Mouse (Mus musculus) cortical plate, adult 2 months (tissue): ENCODE results near the gene Irf3. TPM values are rescaled to one million over a fixed set of nuclear protein-coding genes. Genes with fewer than 3 reads are reported as not detected.
"Not testable (repeated sequence)": the region's sequence is repeated elsewhere in the genome, so short reads cannot be mapped to it uniquely, and the experiment has no call there.

Experiments used
- H3K27ac ChIP-seq: fragments of 200-500 bp; 2 replicates; pipeline ENCODE4 v1.5.1; 2012; ENCODE audit warnings: low read length, control low read depth, inconsistent platforms; ENCODE audit not compliant: insufficient read depth
- H3K4me1 ChIP-seq: fragments of 200-500 bp; 2 replicates; pipeline ENCODE4 v1.6.1; 2011; ENCODE audit warnings: low read length; ENCODE audit not compliant: control insufficient read depth, insufficient read depth
- H3K4me3 ChIP-seq: fragments of 200-500 bp; 2 replicates; pipeline ENCODE4 v1.5.1; 2011; ENCODE audit warnings: mild to moderate bottlenecking, low read length, control low read depth; ENCODE audit not compliant: insufficient read depth
- CTCF ChIP-seq: fragments of 200-500 bp; IDR thresholded peaks from 2 replicates; pipeline ENCODE4 v1.5.1; 2011; ENCODE audit warnings: mild to moderate bottlenecking, control low read depth, low read length; ENCODE audit not compliant: insufficient read depth; ENCODE audit errors: extremely low read depth
- POLR2A ChIP-seq: fragments of 200-500 bp; IDR thresholded peaks from 2 replicates; pipeline ENCODE4 v1.6.1; 2011; ENCODE audit warnings: mild to moderate bottlenecking, low read length, control low read depth; ENCODE audit not compliant: insufficient read depth; ENCODE audit errors: extremely low read depth
- polyA plus RNA-seq: library from polyadenylated mRNA; depleted of rRNA; stranded (reverse); fragments of >200 nt; gene quantifications from 2 replicates; pipeline ENCODE4 v1.2.3, GENCODE M21; 2012

The Irf3 gene
- polyA plus RNA-seq, 1 experiment, result 87.4 TPM

DNA sequence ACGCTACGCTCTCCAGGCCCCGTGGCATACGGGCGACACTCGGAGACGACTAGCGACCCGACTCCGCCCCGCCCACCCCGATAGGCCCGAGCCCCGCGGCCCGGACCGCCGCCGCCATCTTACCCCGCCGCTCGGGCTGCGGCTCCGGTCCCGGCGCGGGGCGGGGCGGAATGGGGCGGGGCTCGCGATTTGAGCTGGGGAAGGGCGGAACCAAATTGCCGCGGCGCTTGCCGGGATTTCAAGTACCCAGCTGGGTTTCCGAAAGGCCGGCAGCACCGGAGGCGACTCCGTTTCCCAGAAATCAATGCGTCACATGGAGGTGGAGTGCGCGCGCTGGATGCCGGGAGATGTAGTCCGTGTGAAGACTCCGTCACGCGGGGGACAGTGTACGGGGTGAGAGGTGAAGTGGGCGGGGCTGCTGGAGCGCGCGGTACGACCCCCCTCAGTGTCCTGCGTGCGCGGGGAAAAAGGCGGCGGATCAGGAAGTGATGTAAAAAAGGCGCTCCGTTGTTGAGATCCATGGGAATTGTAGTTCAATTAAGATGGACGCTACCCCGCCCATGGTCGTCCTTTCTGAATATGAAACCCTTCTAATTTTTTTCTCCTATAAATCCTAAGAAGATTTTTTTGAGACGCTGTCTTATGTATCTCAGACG lies 18.6 kb downstream of the Irf3 start, which contains the start of gene Scaf1:
Gene Scaf1, minus strand, starts transcription at position 407 of the 656 bp plus-strand sequence.
- Histone ChIP-seq H3K4me3 (peak within 1 kb of the TSS; percentile 92), H3K4me1 (no peaks in the 10 kb centered on the region; the same call in 1 of the 2 replicates), H3K27ac (peak within 1 kb of the TSS; percentile 88)
- TF ChIP-seq CTCF (no peak), POLR2A (no peak)

DNA sequence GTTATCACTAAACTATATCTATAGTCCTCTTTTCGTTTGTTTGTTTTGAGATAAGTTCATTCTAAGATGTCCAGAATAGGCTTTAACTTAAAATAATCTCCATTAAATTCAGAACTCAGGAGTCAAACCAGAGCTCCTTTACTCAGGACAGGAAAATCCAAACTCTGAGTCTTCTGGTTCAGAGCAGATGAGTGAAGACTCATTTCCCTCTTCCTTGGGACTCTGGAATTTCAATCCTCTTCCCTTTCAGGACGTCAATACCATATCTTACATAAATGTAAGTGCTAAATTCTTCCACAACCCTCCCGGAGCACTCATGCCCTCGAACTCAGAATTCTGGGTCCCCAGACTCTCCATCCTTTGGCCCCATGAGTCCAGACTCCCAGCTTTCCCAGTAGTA lies 19.3 kb downstream of the Irf3 start:
- TF ChIP-seq POLR2A, result no peak
- TF ChIP-seq CTCF, result no peak
- Histone ChIP-seq H3K4me1 (no peaks in the 10 kb centered on the region; the same call in 1 of the 2 replicates), H3K4me3 (peak overlapping the region; percentile 21), H3K27ac (peak overlapping the region; percentile 88)

- Histone ChIP-seq H3K4me1 (no peaks in the 10 kb centered on the region; the same call in 1 of the 2 replicates), H3K4me3 (peak within 1 kb of the TSS; percentile 21), H3K27ac (peak within 1 kb of the TSS; percentile 88)
- TF ChIP-seq CTCF (no peak), POLR2A (peak; percentile 15; the same call in 1 of the 2 replicates)
Observed at GRCm38 (mm10) chr7:45017242-45018061, 20.0 kb downstream of the Irf3 start, which contains the start of gene Rras. TSS of gene Rras (plus strand) at chr7:45017961.

DNA sequence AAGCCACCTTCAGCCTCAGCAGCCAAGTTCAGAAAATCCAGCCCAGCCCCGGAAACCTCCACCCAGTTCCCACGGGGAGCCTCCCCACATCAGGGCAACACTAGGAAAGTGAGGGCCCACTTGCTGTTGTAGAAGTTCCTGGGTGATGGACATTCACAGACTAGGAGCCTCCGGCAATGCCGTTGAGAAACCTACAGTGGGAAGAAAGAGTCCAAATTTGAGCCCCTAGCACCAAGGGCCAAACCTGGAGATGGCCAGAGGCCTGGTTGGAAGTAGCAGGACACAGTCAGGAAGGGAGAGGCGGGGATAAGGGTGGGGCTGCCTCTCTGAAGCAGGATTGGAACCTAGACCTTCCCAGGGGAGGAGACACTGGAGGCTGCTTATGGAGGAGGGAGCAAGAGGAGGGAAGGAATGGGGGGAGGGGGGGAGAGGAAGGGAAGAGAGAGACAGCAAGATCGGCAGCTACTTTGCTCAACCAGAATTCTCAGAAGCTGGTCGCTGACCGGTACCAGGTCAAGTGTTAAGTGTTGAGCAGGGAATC lies 21.7 kb downstream of the Irf3 start:
- no peaks in the 10 kb centered on the region; the same call in 1 of the 2 replicates for H3K4me1 ChIP-seq
- H3K27ac ChIP-seq, result peak overlapping the region; percentile 48; the same call in 1 of the 2 replicates
- TF ChIP-seq CTCF (no peak), POLR2A (0 out of 2 replicates have a peak, but pooled peaks have one; percentile 31)
- H3K4me3 ChIP-seq, result peak overlapping the region; percentile 21

GRCm38 (mm10) chr7:45020225-45020624 lies 22.8 kb downstream of the Irf3 start:
- Histone ChIP-seq H3K4me1 (no peaks in the 10 kb centered on the region), H3K4me3 (no peak overlapping the region), H3K27ac (no peak overlapping the region)
- TF ChIP-seq POLR2A, result no peak
- TF ChIP-seq CTCF, result no peak

- H3K27ac ChIP-seq, H3K4me1 ChIP-seq, H3K4me3 ChIP-seq: not testable (repeated sequence)
Observed at GRCm38 (mm10) chr7:45023711-45024110, 26.3 kb downstream of the Irf3 start.

DNA sequence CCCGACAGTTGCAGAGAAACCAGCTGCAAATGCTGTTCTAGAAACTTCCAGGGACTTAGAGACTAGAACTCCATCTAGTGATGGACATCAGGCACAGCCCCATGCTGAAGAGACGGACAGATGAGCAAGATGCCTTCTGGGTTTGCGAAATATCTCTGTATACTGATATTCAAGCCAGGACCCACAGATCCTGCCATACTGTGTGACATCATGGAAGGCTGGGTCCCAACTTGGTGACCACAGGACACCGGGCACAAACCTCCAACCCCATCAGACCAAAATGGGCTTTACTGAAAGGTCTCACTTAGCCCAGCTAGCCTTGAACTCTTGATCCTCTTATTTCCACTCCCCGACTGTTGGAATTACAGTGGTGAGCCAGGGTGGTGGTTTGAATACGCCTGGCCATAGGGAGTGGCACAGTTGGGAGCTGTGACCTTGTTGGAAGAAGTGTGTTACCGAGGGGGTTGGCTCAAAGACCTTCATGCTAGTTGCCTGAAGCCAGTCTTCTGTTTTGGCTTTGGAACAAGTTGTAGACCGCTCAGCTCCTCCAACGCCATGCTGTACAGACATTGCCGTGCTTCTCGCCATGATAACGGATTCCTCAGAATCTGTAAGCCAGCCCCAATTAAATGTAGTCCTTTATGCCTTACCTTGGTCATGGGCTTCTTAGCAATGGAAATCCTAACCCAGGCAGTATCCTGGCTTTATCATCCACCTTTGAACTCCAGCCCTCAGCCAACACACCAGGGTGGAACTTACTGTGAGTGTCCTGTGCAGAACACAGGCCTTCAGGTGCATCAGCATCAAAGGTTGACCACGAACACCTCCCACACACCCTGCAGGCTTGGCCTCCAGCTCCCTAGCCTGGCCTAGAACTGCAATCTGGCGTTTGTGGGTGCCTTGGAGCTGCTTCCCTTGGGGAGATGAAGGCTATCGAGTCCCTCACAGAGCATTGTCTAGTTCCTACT lies 27.1 kb downstream of the Irf3 start:
- peaks cover 2% of the 10 kb centered on the region; the same call in 1 of the 2 replicates for H3K4me1 ChIP-seq
- no peak overlapping the region for H3K27ac ChIP-seq
- TF ChIP-seq CTCF, result no peak
- no peak overlapping the region for H3K4me3 ChIP-seq

GRCm38 (mm10) chr7:45025601-45026220 lies 28.3 kb downstream of the Irf3 start:
- TF ChIP-seq CTCF (no peak), POLR2A (no peak)
- H3K4me3 ChIP-seq, result no peak overlapping the region
- peak overlapping the region; percentile 18; the same call in 1 of the 2 replicates for H3K27ac ChIP-seq
- H3K4me1 ChIP-seq, result peaks cover 2% of the 10 kb centered on the region; the same call in 1 of the 2 replicates
